Mouse (Mus musculus): ENCODE measurements around the gene Selenoh.

GRCm38 (mm10) chr2:84626366-84626975 lies 44.1 kb downstream of the Selenoh start:
- TF ChIP-seq EP300 (optimal IDR thresholded peaks at IDR 0.05): no peak
- no peak for TF ChIP-seq CTCF (IDR thresholded peaks at IDR 0.05; ENCODE audit: low read depth)
